Mouse (Mus musculus): ENCODE measurements around the gene Rgs9bp. TPM values are rescaled to one million over a fixed set of nuclear protein-coding genes. Genes with fewer than 3 reads are reported as not detected.
"Not testable (repeated sequence)": the region's sequence is repeated elsewhere in the genome, so short reads cannot be mapped to it uniquely, and the experiment has no call there.

Gene Rgs9bp
- polyA plus RNA-seq, 1 experiment from 2014 or later: 0.06 TPM

DNA sequence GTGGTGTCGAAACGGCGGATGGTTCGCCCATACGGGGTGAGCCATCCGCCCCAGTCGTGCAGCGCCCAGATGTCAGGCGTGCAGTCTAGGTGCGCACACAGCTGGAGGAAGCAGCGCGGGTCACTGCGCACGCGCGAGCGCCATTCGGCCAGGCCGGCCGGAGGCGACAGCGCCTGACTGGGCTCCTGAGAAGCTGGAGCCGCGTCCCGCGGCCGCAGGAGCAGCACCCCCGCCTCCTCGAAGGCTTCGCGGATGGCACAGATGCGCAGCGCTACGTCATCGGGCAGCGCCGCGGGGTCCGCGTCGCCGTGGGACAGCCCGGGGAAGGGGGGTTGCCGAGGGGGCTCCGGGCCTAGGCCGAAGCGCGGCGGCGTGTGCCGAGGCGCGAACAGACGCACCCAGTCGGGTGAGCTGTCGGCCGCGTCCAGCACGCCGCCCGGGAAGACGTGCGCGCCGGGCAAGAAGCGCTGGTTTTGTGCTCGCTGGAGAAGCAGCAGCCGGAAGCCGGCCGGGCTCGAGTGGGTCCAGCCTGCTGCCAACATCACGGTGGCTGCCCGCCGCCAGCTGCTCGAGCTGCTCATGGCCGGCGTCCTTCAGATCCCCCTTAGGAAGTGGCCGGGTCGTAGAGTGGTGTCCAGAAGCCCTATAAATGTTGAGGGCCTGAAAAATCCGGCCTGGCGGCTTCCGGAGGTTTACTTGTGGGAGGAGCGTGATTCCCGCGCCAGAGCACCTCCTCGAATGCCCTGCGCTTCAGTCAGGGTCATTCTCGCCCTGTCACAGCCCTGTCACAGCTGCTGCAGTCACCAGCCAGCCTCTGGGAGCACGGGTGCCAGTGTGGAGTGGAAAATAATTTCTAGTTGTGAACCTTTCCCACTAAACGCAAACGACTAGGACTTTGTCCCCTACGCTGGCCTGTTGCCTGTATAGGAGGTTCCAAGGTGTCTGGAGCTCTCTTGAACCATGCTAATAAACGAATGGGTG, 29.9 kb downstream of the Rgs9bp start:
- Histone ChIP-seq H3K4me3 (ENCODE audit: low read depth, low read length) (peak overlapping the region; percentile 83), H3K9me3 (replicated peaks; ENCODE audit: control insufficient read depth, low read length, poor library complexity, severe bottlenecking) (no peaks in the 10 kb centered on the region), H3K27me3 (ENCODE audit: control insufficient read depth, insufficient read depth, low read depth, low read length) (no peaks in the 10 kb centered on the region), H3K4me2 (ENCODE audit: low read length) (peak overlapping the region; percentile 93), H3K4me1 (ENCODE audit: control insufficient read depth, insufficient read depth, low read length) (peaks cover 13% of the 10 kb centered on the region), H3K9ac (ENCODE audit: low read depth, low read length) (peak overlapping the region; percentile 93), H3K36me3 (ENCODE audit: control insufficient read depth, insufficient read depth, low read length) (peaks cover 4% of the 10 kb centered on the region; the same call in 1 of the 2 replicates), H3K27ac (ENCODE audit: low read length) (peak overlapping the region; percentile 94)
- peak; percentile 97 for ATAC-seq
- under 1% methylated on average over 81 of the region's 93 CpGs for WGBS

DNA sequence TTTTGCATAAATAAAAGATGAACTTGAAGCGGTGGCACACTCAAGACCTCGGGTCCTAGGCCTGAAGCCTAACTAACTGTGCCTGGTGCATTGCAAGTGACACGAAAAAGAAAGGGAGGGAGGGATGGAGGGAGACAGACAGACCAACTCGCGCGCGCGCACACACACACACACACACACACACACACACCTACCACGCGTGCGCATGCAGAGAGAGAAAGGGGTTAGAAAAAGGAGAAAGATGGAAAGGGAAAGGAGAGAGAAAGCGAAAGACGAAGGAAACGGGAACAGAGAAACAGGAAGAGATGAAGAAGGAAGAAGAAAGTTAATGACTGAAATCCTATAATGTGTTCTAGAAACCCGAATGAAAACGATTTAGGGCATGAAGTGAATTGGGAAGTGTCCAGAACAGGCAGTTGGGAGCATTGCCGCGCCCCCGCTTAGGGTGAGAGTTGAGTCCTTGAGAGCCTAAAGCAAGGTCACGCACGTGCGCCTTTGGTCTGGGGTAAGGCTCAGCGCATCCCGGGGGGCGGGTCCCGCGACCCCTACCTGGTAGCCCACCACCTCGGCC, 30.7 kb downstream of the Rgs9bp start:
- H3K4me1 ChIP-seq (ENCODE audit: control insufficient read depth, insufficient read depth, low read length): peaks cover 13% of the 10 kb centered on the region
- peak overlapping the region; percentile 93 for H3K9ac ChIP-seq (ENCODE audit: low read depth, low read length)
- peaks cover 9% of the 10 kb centered on the region; the same call in 1 of the 2 replicates for H3K36me3 ChIP-seq (ENCODE audit: control insufficient read depth, insufficient read depth, low read length)
- H3K4me3 ChIP-seq (ENCODE audit: low read depth, low read length): peak overlapping the region; percentile 83
- peak overlapping the region; percentile 94 for H3K27ac ChIP-seq (ENCODE audit: low read length)
- peak overlapping the region; percentile 93 for H3K4me2 ChIP-seq (ENCODE audit: low read length)
- no peaks in the 10 kb centered on the region for H3K9me3 ChIP-seq (replicated peaks; ENCODE audit: control insufficient read depth, low read length, poor library complexity, severe bottlenecking)
- WGBS: 3% methylated on average over 28 of the region's 28 CpGs
- H3K27me3 ChIP-seq (ENCODE audit: control insufficient read depth, insufficient read depth, low read depth, low read length): no peaks in the 10 kb centered on the region
- peak; percentile 36; the same call in 1 of the 2 replicates for ATAC-seq

DNA sequence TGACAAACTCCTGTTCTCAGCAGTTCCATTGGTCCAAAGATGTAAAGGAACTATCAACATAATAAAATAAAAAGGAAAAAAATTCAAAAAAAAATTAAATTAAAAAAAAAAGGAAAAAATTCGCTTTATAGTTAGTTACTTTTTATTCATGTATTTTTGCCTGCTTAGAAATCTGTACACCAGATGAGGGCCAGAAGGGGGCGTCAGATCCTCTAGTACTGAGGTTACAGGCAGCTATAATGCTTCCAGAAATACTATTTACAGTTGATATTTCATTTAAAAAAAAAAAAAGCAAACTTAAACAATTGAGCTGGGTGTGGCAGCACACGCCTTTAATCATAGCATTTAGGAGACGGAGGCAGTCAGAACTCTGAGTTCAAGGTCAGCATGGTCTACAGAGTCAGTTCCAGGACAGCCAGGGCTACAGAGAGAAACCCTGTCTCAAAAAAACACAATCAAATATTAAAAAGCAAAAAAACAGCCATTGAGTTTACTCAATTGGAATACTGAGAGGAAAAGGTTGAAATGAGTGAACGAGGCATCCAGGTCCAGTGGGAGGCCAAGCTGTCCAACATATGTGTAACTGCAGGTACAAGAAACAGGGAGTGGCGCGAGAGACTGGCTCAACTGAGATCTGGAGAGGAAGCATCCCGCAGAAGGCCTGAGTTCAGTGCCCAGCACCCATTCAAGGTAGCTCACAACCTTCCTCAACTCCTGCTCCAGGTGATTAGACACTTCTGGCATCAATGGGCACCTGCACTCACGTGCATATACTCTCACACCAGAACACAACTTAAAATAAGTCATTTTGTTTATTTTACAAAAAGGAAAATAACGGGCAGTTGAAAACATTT, 31.4 kb downstream of the Rgs9bp start:
- 58% methylated on average over 10 of the region's 10 CpGs for WGBS
- no peak for ATAC-seq
- H3K4me3 ChIP-seq (ENCODE audit: low read depth, low read length): peak overlapping the region; percentile 83
- H3K27ac ChIP-seq (ENCODE audit: low read length): no peak overlapping the region
- H3K9me3 ChIP-seq (replicated peaks; ENCODE audit: control insufficient read depth, low read length, poor library complexity, severe bottlenecking): no peaks in the 10 kb centered on the region
- H3K27me3 ChIP-seq (ENCODE audit: control insufficient read depth, insufficient read depth, low read depth, low read length): no peaks in the 10 kb centered on the region
- peak overlapping the region; percentile 93 for H3K4me2 ChIP-seq (ENCODE audit: low read length)
- H3K9ac ChIP-seq (ENCODE audit: low read depth, low read length): no peak overlapping the region
- H3K36me3 ChIP-seq (ENCODE audit: control insufficient read depth, insufficient read depth, low read length): peaks cover 14% of the 10 kb centered on the region
- peaks cover 13% of the 10 kb centered on the region for H3K4me1 ChIP-seq (ENCODE audit: control insufficient read depth, insufficient read depth, low read length)

DNA sequence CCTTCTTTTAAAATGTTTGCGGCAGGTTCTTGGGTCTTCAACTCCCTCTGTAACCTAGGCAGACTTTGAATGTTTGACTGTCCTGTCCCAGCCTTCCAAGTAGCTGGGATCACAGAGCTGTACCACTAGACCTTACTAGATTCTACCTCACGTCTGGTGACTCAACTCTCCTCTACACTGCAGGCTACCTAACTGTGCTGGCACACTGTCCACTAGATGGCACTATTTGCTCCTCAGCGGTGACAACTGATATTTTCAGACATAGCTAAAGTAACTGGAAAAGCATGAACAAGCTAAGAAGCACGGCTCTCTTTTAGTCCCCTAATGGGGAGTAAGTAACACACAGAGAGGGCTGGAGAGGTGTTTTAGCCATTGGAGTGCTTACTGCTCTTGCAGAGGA, 39.5 kb downstream of the Rgs9bp start:
- no peaks in the 10 kb centered on the region for H3K4me1 ChIP-seq (ENCODE audit: control insufficient read depth, insufficient read depth, low read length)
- H3K27ac ChIP-seq (ENCODE audit: low read length): no peak overlapping the region
- H3K36me3 ChIP-seq (ENCODE audit: control insufficient read depth, insufficient read depth, low read length): peaks cover 20% of the 10 kb centered on the region
- WGBS: 29% methylated on average over 4 of the region's 4 CpGs
- no peaks in the 10 kb centered on the region for H3K9me3 ChIP-seq (replicated peaks; ENCODE audit: control insufficient read depth, low read length, poor library complexity, severe bottlenecking)
- H3K4me2 ChIP-seq (ENCODE audit: low read length): no peak overlapping the region
- H3K4me3 ChIP-seq (ENCODE audit: low read depth, low read length): no peak overlapping the region
- H3K9ac ChIP-seq (ENCODE audit: low read depth, low read length): no peak overlapping the region
- no peak for ATAC-seq
- H3K27me3 ChIP-seq (ENCODE audit: control insufficient read depth, insufficient read depth, low read depth, low read length): no peaks in the 10 kb centered on the region

DNA sequence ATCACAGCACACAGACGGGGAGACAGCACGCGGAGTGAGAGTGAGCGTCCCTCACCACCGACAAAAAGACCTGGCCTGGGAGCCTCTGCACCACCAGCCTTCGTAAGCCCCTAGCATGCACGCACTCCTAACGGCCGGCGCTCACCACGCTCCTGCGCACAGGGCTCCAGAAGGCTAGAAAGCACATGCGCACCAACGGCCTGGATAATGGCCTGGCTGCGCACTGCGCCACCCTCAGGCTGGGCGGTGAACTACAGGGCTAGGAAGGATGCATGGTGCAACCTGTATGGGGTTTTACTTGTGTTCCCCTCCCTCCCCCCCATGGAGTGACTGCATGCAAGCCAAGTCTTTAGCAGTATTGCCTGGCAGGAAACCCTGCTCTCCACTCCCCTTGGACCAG, 47.8 kb downstream of the Rgs9bp start, which contains the start of gene Tdrd12:
Gene Tdrd12, minus strand, starts transcription at position 184 of the 400 bp plus-strand sequence.
- no peaks in the 10 kb centered on the region for H3K4me1 ChIP-seq (ENCODE audit: control insufficient read depth, insufficient read depth, low read length)
- no peak within 1 kb of the TSS for H3K4me3 ChIP-seq (ENCODE audit: low read depth, low read length)
- WGBS: 91% methylated on average over 17 of the region's 17 CpGs
- H3K4me2 ChIP-seq (ENCODE audit: low read length): no peak within 1 kb of the TSS
- no peak for ATAC-seq
- no peaks in the 10 kb centered on the region for H3K9me3 ChIP-seq (replicated peaks; ENCODE audit: control insufficient read depth, low read length, poor library complexity, severe bottlenecking)
- H3K36me3 ChIP-seq (ENCODE audit: control insufficient read depth, insufficient read depth, low read length): no peaks in the 10 kb centered on the region
- H3K27me3 ChIP-seq (ENCODE audit: control insufficient read depth, insufficient read depth, low read depth, low read length): no peaks in the 10 kb centered on the region
- no peak within 1 kb of the TSS for H3K27ac ChIP-seq (ENCODE audit: low read length)
- H3K9ac ChIP-seq (ENCODE audit: low read depth, low read length): no peak within 1 kb of the TSS

DNA sequence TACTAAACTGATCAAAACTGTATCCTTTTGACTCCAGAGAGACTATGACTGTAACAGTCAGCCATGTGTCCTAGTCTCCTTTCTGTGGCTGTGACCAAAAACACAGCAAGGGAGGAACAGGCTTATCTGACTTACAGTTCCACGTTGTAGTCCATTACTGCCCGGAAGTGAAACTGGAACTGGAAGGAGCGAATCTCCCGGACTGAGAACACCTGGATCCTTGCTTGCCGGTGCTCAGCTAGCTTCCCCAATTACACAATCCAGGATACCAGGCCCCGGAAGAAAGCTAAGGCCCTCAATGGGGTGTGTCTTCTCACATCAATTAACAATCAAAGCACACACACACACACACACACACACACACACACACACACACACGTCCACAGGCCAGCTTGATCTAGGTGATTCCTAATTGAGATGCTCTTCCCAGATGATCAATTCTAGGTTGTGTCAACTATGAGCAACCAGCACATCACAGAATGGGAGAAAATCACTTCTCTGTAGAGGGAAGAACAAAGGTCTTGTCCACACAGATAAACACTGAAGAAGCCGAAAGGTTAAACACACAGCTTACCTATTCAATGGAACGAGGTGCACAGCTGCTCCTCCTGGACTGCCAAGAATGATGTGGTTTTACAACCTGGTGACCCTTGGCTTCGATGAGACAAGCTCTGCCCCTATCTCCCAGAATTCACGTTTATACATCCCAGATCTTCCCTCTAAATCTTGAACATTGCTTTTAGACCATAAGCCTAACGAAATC, 49.5 kb downstream of the Rgs9bp start:
- H3K9me3 ChIP-seq (replicated peaks; ENCODE audit: control insufficient read depth, low read length, poor library complexity, severe bottlenecking): no peaks in the 10 kb centered on the region
- WGBS: 86% methylated on average over 12 of the region's 12 CpGs
- no peak for ATAC-seq

DNA sequence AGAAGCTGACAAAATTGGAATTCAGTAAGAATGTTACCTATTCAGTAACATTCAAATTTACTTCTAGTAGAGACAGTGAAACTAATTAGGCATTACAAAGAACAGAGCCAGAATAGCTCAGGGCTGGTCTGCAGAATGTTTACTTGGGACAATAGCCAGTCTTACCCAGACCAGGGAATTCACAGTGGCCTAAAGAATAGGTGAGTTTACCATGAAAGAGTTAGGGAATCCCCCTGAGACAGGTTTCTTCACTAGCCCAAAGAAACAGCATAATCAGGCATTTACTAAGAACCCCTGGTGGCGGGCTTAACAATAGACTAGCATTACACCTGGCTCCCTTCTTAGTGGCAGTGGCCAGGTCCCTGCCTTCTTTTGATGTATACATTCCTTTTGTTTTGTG, 54.8 kb downstream of the Rgs9bp start:
- not testable (repeated sequence) for H3K4me3 ChIP-seq (ENCODE audit: low read depth, low read length); H3K4me2 ChIP-seq (ENCODE audit: low read length); H3K9ac ChIP-seq (ENCODE audit: low read depth, low read length); H3K27me3 ChIP-seq (ENCODE audit: control insufficient read depth, insufficient read depth, low read depth, low read length); H3K27ac ChIP-seq (ENCODE audit: low read length); H3K36me3 ChIP-seq (ENCODE audit: control insufficient read depth, insufficient read depth, low read length); H3K4me1 ChIP-seq (ENCODE audit: control insufficient read depth, insufficient read depth, low read length); H3K9me3 ChIP-seq (replicated peaks; ENCODE audit: control insufficient read depth, low read length, poor library complexity, severe bottlenecking); ATAC-seq
- WGBS: 21% methylated on average over 1 of the region's 1 CpGs

More for the DNA sequence above, 49.5 kb downstream of the Rgs9bp start:
- no peak overlapping the region for H3K9ac ChIP-seq (ENCODE audit: low read depth, low read length)
- H3K27ac ChIP-seq (ENCODE audit: low read length): no peak overlapping the region
- H3K4me1 ChIP-seq (ENCODE audit: control insufficient read depth, insufficient read depth, low read length): no peaks in the 10 kb centered on the region
- no peaks in the 10 kb centered on the region for H3K36me3 ChIP-seq (ENCODE audit: control insufficient read depth, insufficient read depth, low read length)
- no peak overlapping the region for H3K4me3 ChIP-seq (ENCODE audit: low read depth, low read length)
- no peak overlapping the region for H3K4me2 ChIP-seq (ENCODE audit: low read length)
- no peaks in the 10 kb centered on the region for H3K27me3 ChIP-seq (ENCODE audit: control insufficient read depth, insufficient read depth, low read depth, low read length)

DNA sequence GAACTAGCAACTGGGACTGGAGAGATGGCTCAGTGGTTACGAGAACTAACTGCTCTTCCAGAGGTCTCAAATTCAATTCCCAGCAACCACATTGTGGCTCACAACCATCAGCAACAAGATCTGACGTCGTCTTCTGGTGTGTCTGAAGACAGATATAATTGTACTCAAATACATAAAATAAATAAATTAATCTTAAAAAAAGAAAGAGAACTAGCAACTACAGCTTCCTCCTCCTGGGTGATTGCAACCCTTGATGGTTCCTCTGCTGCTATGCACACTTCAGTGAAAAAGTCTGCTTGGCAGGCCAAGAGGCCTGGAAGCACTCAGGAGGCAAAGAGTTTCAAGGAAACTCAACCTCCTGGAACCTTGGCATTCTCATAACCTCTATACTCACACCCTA, 55.4 kb downstream of the Rgs9bp start:
- Histone ChIP-seq H3K36me3 (ENCODE audit: control insufficient read depth, insufficient read depth, low read length) (no peaks in the 10 kb centered on the region), H3K27ac (ENCODE audit: low read length) (no peak overlapping the region), H3K9ac (ENCODE audit: low read depth, low read length) (no peak overlapping the region), H3K4me1 (ENCODE audit: control insufficient read depth, insufficient read depth, low read length) (no peaks in the 10 kb centered on the region), H3K9me3 (replicated peaks; ENCODE audit: control insufficient read depth, low read length, poor library complexity, severe bottlenecking) (no peaks in the 10 kb centered on the region), H3K27me3 (ENCODE audit: control insufficient read depth, insufficient read depth, low read depth, low read length) (no peaks in the 10 kb centered on the region), H3K4me2 (ENCODE audit: low read length) (no peak overlapping the region), H3K4me3 (ENCODE audit: low read depth, low read length) (no peak overlapping the region)
- 76% methylated on average over 3 of the region's 3 CpGs for WGBS
- no peak for ATAC-seq
